Mouse (Mus musculus) ES-E14 (cell line): ENCODE data around the gene Nlk.

Experiments used
- CHD2 ChIP-seq: IDR thresholded peaks from 2 replicates; pipeline ENCODE4 v1.6.1; 2014; ENCODE audit warnings: mild to moderate bottlenecking, low read depth, low read length, inconsistent platforms
- HCFC1 ChIP-seq: IDR thresholded peaks from 2 replicates; pipeline ENCODE4 v1.6.1; 2012; ENCODE audit warnings: low read length, inconsistent platforms, borderline replicate concordance; ENCODE audit not compliant: insufficient read depth
- ZC3H11A ChIP-seq: IDR thresholded peaks from 2 replicates; pipeline ENCODE4 v1.6.1; 2012; ENCODE audit warnings: low read depth, mild to moderate bottlenecking, inconsistent platforms, low read length, borderline replicate concordance

- TF ChIP-seq HCFC1: no peak
- TF ChIP-seq ZC3H11A: no peak
- TF ChIP-seq CHD2: no peak
These were observed 160.5 kb downstream of the Nlk start for GRCm38 (mm10) chr11:78536690-78537084.
